Mouse (Mus musculus): ENCODE measurements around the gene Itpr3. TPM values are rescaled to one million over a fixed set of nuclear protein-coding genes. Genes with fewer than 3 reads are reported as not detected.
A peak's percentile ranks its signal among the peaks of the same experiment; 100 is the strongest.

Itpr3 gene
- polyA plus RNA-seq, 1 experiment from 2014 or later = 6.1 TPM

GRCm38 (mm10) chr17:27072363-27072762, 15.3 kb downstream of the Itpr3 start:
- Histone ChIP-seq H3K4me3 (ENCODE audit: low read depth, low read length) (no peak overlapping the region), H3K4me2 (replicated peaks; ENCODE audit: low read depth) (no peak overlapping the region), H3K9me3 (ENCODE audit: control insufficient read depth) (no peaks in the 10 kb centered on the region), H3K4me1 (replicated peaks; ENCODE audit: control insufficient read depth, insufficient read depth, low read length) (peaks cover 3% of the 10 kb centered on the region; the same call in 1 of the 2 replicates), H3K36me3 (ENCODE audit: control insufficient read depth, insufficient read depth) (peaks cover 10% of the 10 kb centered on the region; the same call in 1 of the 2 replicates), H3K27me3 (replicated peaks; ENCODE audit: control insufficient read depth, insufficient read depth, low read length) (no peaks in the 10 kb centered on the region), H3K27ac (ENCODE audit: low read depth, low read length) (no peak overlapping the region), H3K9ac (ENCODE audit: low read depth, low read length) (no peak overlapping the region)
- 97% methylated on average over 8 of the region's 8 CpGs for WGBS
- TF ChIP-seq CTCF (IDR thresholded peaks at IDR 0.05; ENCODE audit: low read depth) = no peak
- no peak for ATAC-seq

DNA sequence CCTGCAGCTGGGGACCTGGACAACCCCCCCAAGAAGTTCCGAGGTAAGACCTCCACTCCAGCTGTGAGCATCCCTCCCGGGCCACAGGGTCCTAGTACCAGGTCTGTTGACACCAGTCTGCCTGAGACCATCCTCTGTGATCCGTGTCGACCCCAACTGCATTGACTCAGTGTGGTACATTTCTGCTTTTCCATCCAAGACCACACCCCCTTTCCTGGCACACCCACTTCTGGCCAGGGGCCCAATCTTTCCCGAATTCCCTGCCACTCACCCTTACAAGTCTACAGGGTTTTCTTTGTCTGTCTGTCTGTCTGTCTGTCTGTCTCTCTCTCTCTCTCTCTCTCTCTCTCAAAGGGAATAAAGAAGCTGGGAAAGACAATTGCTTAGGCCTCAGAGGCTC, 16.0 kb downstream of the Itpr3 start:
- Histone ChIP-seq H3K4me2 (replicated peaks; ENCODE audit: low read depth) (no peak overlapping the region), H3K36me3 (ENCODE audit: control insufficient read depth, insufficient read depth) (peaks cover 16% of the 10 kb centered on the region; the same call in 1 of the 2 replicates), H3K9me3 (ENCODE audit: control insufficient read depth) (no peaks in the 10 kb centered on the region), H3K4me1 (replicated peaks; ENCODE audit: control insufficient read depth, insufficient read depth, low read length) (peaks cover 3% of the 10 kb centered on the region; the same call in 1 of the 2 replicates), H3K9ac (ENCODE audit: low read depth, low read length) (no peak overlapping the region), H3K27me3 (replicated peaks; ENCODE audit: control insufficient read depth, insufficient read depth, low read length) (no peaks in the 10 kb centered on the region), H3K4me3 (ENCODE audit: low read depth, low read length) (no peak overlapping the region), H3K27ac (ENCODE audit: low read depth, low read length) (no peak overlapping the region)
- ATAC-seq = no peak
- no peak for TF ChIP-seq CTCF (IDR thresholded peaks at IDR 0.05; ENCODE audit: low read depth)
- WGBS = 75% methylated on average over 5 of the region's 5 CpGs

GRCm38 (mm10) chr17:27073778-27074177, 16.7 kb downstream of the Itpr3 start:
- WGBS = 39% methylated on average over 9 of the region's 9 CpGs
- Histone ChIP-seq H3K4me3 (ENCODE audit: low read depth, low read length) (no peak overlapping the region), H3K9ac (ENCODE audit: low read depth, low read length) (no peak overlapping the region), H3K36me3 (ENCODE audit: control insufficient read depth, insufficient read depth) (peaks cover 16% of the 10 kb centered on the region; the same call in 1 of the 2 replicates), H3K27me3 (replicated peaks; ENCODE audit: control insufficient read depth, insufficient read depth, low read length) (no peaks in the 10 kb centered on the region), H3K27ac (ENCODE audit: low read depth, low read length) (peak overlapping the region; percentile 24), H3K4me1 (replicated peaks; ENCODE audit: control insufficient read depth, insufficient read depth, low read length) (peaks cover 3% of the 10 kb centered on the region; the same call in 1 of the 2 replicates), H3K9me3 (ENCODE audit: control insufficient read depth) (no peaks in the 10 kb centered on the region), H3K4me2 (replicated peaks; ENCODE audit: low read depth) (no peak overlapping the region)
- no peak for TF ChIP-seq CTCF (IDR thresholded peaks at IDR 0.05; ENCODE audit: low read depth)
- ATAC-seq = peak; percentile 57

DNA sequence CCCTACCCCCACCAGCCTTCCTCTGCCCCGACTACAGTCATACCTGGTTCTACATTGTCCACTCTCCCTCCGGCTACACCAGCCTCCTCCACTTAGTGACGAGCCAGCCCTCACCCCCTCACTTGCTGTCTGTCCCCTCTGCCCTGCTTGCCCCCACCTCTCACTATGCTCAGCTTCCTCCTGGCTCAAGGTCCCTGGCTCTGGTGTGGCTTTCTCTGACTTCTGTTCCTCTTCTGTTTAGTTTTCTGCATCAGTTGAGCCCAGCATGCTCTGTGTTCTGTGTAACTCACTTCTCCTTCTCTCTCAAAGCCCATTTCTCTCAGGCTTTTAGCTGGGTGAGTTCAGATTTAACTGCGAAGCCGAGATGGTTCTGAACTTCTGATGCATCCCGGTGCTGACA, 17.1 kb downstream of the Itpr3 start:
- H3K4me3 ChIP-seq (ENCODE audit: low read depth, low read length) = no peak overlapping the region
- no peaks in the 10 kb centered on the region for H3K9me3 ChIP-seq (ENCODE audit: control insufficient read depth)
- no peaks in the 10 kb centered on the region for H3K27me3 ChIP-seq (replicated peaks; ENCODE audit: control insufficient read depth, insufficient read depth, low read length)
- no peak for TF ChIP-seq CTCF (IDR thresholded peaks at IDR 0.05; ENCODE audit: low read depth)
- peak overlapping the region; percentile 24 for H3K27ac ChIP-seq (ENCODE audit: low read depth, low read length)
- H3K36me3 ChIP-seq (ENCODE audit: control insufficient read depth, insufficient read depth) = peaks cover 16% of the 10 kb centered on the region; the same call in 1 of the 2 replicates
- 60% methylated on average over 6 of the region's 6 CpGs for WGBS
- ATAC-seq = no peak
- H3K4me1 ChIP-seq (replicated peaks; ENCODE audit: control insufficient read depth, insufficient read depth, low read length) = peaks cover 3% of the 10 kb centered on the region; the same call in 1 of the 2 replicates
- no peak overlapping the region for H3K9ac ChIP-seq (ENCODE audit: low read depth, low read length)
- H3K4me2 ChIP-seq (replicated peaks; ENCODE audit: low read depth) = no peak overlapping the region

GRCm38 (mm10) chr17:27074849-27075745, 18.0 kb downstream of the Itpr3 start:
- WGBS = 68% methylated on average over 17 of the region's 17 CpGs
- Histone ChIP-seq H3K27me3 (replicated peaks; ENCODE audit: control insufficient read depth, insufficient read depth, low read length) (no peaks in the 10 kb centered on the region), H3K9ac (ENCODE audit: low read depth, low read length) (no peak overlapping the region), H3K4me1 (replicated peaks; ENCODE audit: control insufficient read depth, insufficient read depth, low read length) (peaks cover under 1% of the 10 kb centered on the region; the same call in 1 of the 2 replicates), H3K4me3 (ENCODE audit: low read depth, low read length) (no peak overlapping the region), H3K27ac (ENCODE audit: low read depth, low read length) (peak overlapping the region; percentile 57), H3K4me2 (replicated peaks; ENCODE audit: low read depth) (no peak overlapping the region), H3K9me3 (ENCODE audit: control insufficient read depth) (no peaks in the 10 kb centered on the region), H3K36me3 (ENCODE audit: control insufficient read depth, insufficient read depth) (peaks cover 16% of the 10 kb centered on the region; the same call in 1 of the 2 replicates)
- TF ChIP-seq CTCF (IDR thresholded peaks at IDR 0.05; ENCODE audit: low read depth) = no peak
- peak; percentile 73 for ATAC-seq

DNA sequence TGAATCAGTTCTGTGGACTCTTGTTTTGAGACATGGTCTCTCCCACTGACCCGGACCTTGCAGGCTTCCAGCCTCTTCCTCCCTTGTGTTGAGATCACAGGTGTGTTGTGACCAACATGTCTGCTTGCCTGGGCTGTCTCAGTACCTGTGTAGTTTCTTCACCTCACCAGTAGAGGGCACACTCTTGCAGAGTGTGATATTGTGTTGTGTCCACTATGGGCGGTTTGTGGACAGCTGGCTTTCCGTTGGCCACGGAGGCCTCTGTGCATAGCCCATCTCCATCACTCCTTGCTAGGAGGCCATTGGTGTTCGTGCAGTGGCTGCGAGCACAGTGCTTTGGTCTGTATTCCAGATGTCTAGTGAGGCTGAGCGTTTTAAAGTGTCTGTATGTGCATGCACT, 20.0 kb downstream of the Itpr3 start:
- no peak overlapping the region for H3K27ac ChIP-seq (ENCODE audit: low read depth, low read length)
- peaks cover 5% of the 10 kb centered on the region for H3K4me1 ChIP-seq (replicated peaks; ENCODE audit: control insufficient read depth, insufficient read depth, low read length)
- no peak overlapping the region for H3K4me2 ChIP-seq (replicated peaks; ENCODE audit: low read depth)
- H3K27me3 ChIP-seq (replicated peaks; ENCODE audit: control insufficient read depth, insufficient read depth, low read length) = no peaks in the 10 kb centered on the region
- H3K9me3 ChIP-seq (ENCODE audit: control insufficient read depth) = no peaks in the 10 kb centered on the region
- no peak overlapping the region for H3K4me3 ChIP-seq (ENCODE audit: low read depth, low read length)
- TF ChIP-seq CTCF (IDR thresholded peaks at IDR 0.05; ENCODE audit: low read depth) = peak; percentile 61
- 95% methylated on average over 7 of the region's 7 CpGs for WGBS
- no peak for ATAC-seq
- no peak overlapping the region for H3K9ac ChIP-seq (ENCODE audit: low read depth, low read length)
- H3K36me3 ChIP-seq (ENCODE audit: control insufficient read depth, insufficient read depth) = peaks cover 16% of the 10 kb centered on the region; the same call in 1 of the 2 replicates

Data from intestine, postnatal 0 days (tissue).